Mouse (Mus musculus) embryonic fibroblast, embryonic 13.5 days (primary cell): Measurements from ENCODE around the gene Tcp11l2.

Experiments
- CTCF ChIP-seq: IDR thresholded peaks from 2 replicates; pipeline ENCODE4 v1.5.1; 2011; ENCODE audit warnings: mild to moderate bottlenecking, control low read depth, low read length, moderate library complexity, borderline replicate concordance; ENCODE audit not compliant: insufficient read depth
- POLR2A ChIP-seq: IDR thresholded peaks from 2 replicates; pipeline ENCODE4 v1.6.1; 2011; ENCODE audit warnings: low read depth, mild to moderate bottlenecking, control low read depth, low read length, moderate library complexity

DNA sequence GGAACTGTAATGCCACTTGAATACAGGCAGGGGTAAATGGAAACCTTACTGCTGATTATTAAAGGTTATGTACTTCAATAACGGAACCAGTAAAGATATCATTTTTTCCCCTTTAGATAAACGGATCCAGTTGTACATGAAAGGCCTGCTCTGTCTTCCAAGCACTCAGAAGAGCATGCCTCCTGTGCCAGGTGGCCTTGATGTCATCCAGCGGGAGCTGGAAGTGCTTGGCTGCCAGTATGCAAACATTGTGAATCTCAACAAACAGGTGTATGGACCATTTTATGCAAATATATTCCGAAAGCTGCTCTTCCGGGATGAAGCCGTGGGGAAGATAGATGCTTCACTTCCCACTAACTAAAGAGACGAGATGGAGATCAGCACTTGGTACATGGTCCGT is 36.9 kb downstream of the Tcp11l2 start:
- no peak for TF ChIP-seq POLR2A
- no peak for TF ChIP-seq CTCF
